Mouse (Mus musculus) thymus, postnatal 10 days (tissue): Measurements from ENCODE around the gene Morc3.
A peak's percentile ranks its signal among the peaks of the same experiment; 100 is the strongest.
"Not testable (repeated sequence)": the region's sequence is repeated elsewhere in the genome, so short reads cannot be mapped to it uniquely, and the experiment has no call there.

Experiments used
- DNase-seq, 2 experiments: peaks; one replicate each; pipeline ENCODE4 v3.0.0; 2021; ENCODE audit warnings: low spot score in 2 of 2

Morc3 gene

GRCm38 (mm10) chr16:93818691-93819324 lies 13.1 kb upstream of the Morc3 start:
- DNase-seq: no peak

GRCm38 (mm10) chr16:93819325-93819696 lies 12.6 kb upstream of the Morc3 start:
- DNase-seq: no peak

- DNase-seq: no peak
Measured at GRCm38 (mm10) chr16:93820040-93820439, 11.9 kb upstream of the Morc3 start.

- DNase-seq: no peak
Measured at GRCm38 (mm10) chr16:93821706-93822105, 10.2 kb upstream of the Morc3 start.

- not testable (repeated sequence) for DNase-seq
Measured at GRCm38 (mm10) chr16:93822433-93823225, 9.3 kb upstream of the Morc3 start.

GRCm38 (mm10) chr16:93824799-93825198 lies 7.1 kb upstream of the Morc3 start:
- no peak for DNase-seq

GRCm38 (mm10) chr16:93825463-93825862 lies 6.5 kb upstream of the Morc3 start:
- no peak for DNase-seq

GRCm38 (mm10) chr16:93826054-93826453 lies 5.9 kb upstream of the Morc3 start:
- no peak for DNase-seq

GRCm38 (mm10) chr16:93826478-93826877 lies 5.4 kb upstream of the Morc3 start:
- not testable (repeated sequence) for DNase-seq

GRCm38 (mm10) chr16:93826909-93827308 lies 5.0 kb upstream of the Morc3 start:
- no peak for DNase-seq

GRCm38 (mm10) chr16:93829526-93829925 lies 2.4 kb upstream of the Morc3 start:
- DNase-seq: no peak

GRCm38 (mm10) chr16:93830071-93830470 lies 1.9 kb upstream of the Morc3 start:
- DNase-seq: no peak

GRCm38 (mm10) chr16:93830916-93831315 lies 1.0 kb upstream of the Morc3 start:
- DNase-seq: no peak

GRCm38 (mm10) chr16:93832451-93833276 lies 743 bp downstream of the Morc3 start:
- peak; percentile 46 to 56 for DNase-seq

GRCm38 (mm10) chr16:93833551-93833950 lies 1.6 kb downstream of the Morc3 start:
- DNase-seq: no peak

GRCm38 (mm10) chr16:93834076-93834475 lies 2.2 kb downstream of the Morc3 start:
- no peak for DNase-seq

GRCm38 (mm10) chr16:93839049-93839448 lies 7.1 kb downstream of the Morc3 start:
- no peak for DNase-seq

GRCm38 (mm10) chr16:93850527-93850926 lies 18.6 kb downstream of the Morc3 start:
- DNase-seq: no peak

- no peak for DNase-seq
Measured at GRCm38 (mm10) chr16:93859967-93860366, 28.0 kb downstream of the Morc3 start.

GRCm38 (mm10) chr16:93860686-93861085 lies 28.8 kb downstream of the Morc3 start:
- no peak for DNase-seq

GRCm38 (mm10) chr16:93874841-93875240 lies 42.9 kb downstream of the Morc3 start:
- no peak for DNase-seq

- DNase-seq: no peak
Measured at GRCm38 (mm10) chr16:93877612-93878380, 45.9 kb downstream of the Morc3 start.
